26 mouse cellular contexts compared by ENCODE assay signal in the genomic region with DNA sequence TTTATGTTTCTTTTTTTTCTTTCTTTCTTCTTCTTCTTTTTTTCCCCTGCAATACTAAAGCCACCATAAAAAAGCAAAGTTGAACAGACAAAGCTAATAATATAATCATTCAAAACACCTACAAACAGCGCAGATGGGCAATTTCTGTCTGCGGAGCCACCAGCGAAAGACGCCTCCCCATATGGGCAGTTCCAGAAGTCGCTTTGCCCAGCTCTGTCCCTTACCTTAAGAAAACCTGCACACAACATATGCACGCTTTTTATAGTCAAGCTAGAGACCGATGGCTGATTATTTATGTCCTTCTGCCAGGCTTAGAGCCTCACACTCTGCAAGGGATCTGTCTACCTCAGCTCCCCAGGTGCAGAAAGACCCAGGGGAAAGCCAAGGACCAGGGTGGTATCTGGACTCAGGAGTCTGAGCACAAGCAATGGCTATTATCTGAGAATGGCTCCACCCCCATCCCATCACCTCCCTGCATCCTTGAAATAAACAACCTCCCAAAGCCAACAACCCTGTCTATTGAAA.
DNase-seq lines count a peak whose midpoint lies in the region; ATAC-seq lines count a peak whose summit lies in the region.
"Had no signal": no experiment of that assay in that cellular context is flagged by ENCODE, and none has a peak within 500 bp of the region (broad histone marks: within the 10 kb centered on the region; RNA-seq: fewer than 3 reads in every experiment).

No protein-coding gene starts in this region.

- H3K4me3 ChIP-seq in forebrain, embryonic 15.5 days = no peak overlapping the region
- no peak overlapping the region for H3K4me3 ChIP-seq in forebrain, embryonic 13.5 days
- no peak overlapping the region for H3K4me3 ChIP-seq in liver, embryonic 12.5 days
- H3K4me3 ChIP-seq: embryonic facial prominence, embryonic 15.5 days; heart, adult 2 months; heart, embryonic 13.5 days; left cerebral cortex, adult 2 months; limb, embryonic 12.5 days; midbrain, embryonic 10.5 days had no signal

- H3K4me1 ChIP-seq in forebrain, embryonic 15.5 days = peaks cover 8% of the 10 kb centered on the region; the same call in 1 of the 2 replicates
- no peaks in the 10 kb centered on the region for H3K4me1 ChIP-seq in forebrain, embryonic 13.5 days
- no peaks in the 10 kb centered on the region for H3K4me1 ChIP-seq in liver, embryonic 12.5 days
- H3K4me1 ChIP-seq: embryonic facial prominence, embryonic 15.5 days; heart, embryonic 13.5 days; midbrain, embryonic 10.5 days had no signal

- H3K9ac ChIP-seq in forebrain, embryonic 15.5 days (replicated peaks) = no peak overlapping the region
- no peak overlapping the region for H3K9ac ChIP-seq in forebrain, embryonic 13.5 days
- H3K9ac ChIP-seq in liver, embryonic 12.5 days = no peak overlapping the region
- H3K9ac ChIP-seq: embryonic facial prominence, embryonic 15.5 days; heart, embryonic 13.5 days; hindbrain, embryonic 14.5 days; limb, embryonic 12.5 days had no signal

- 0 out of 2 replicates have a peak, but pooled peaks have one; percentile 43 for ATAC-seq in forebrain, embryonic 15.5 days (replicated peaks)
- ATAC-seq in forebrain, embryonic 13.5 days = no peak
- no peak for ATAC-seq in liver, embryonic 12.5 days
- ATAC-seq: inflammation-experienced regulatory T-cells, adult 6 months; midbrain, embryonic 16.5 days had no signal

- 74% methylated on average over 7 of the region's 7 CpGs for WGBS in forebrain, embryonic 15.5 days
- WGBS in forebrain, embryonic 13.5 days = 84% methylated on average over 7 of the region's 7 CpGs
- WGBS in liver, embryonic 12.5 days (ENCODE audit: insufficient replicate concordance) = 79% methylated on average over 7 of the region's 7 CpGs

- peak; percentile 20 for DNase-seq in layer of hippocampus, adult 11-12 months (ENCODE audit: low spot score)
- DNase-seq in layer of hippocampus, postnatal 14 days (ENCODE audit: low spot score in 2 of 2) = no peak
- DNase-seq in right cerebral cortex, adult 18-20 months = peak; percentile 7
- no peak for DNase-seq in right cerebral cortex, postnatal 14 days
- DNase-seq in spleen, postnatal 4 days (ENCODE audit: low spot score in 2 of 2) = no peak
- DNase-seq: adrenal gland, postnatal 10 days; cerebellum, adult 11 months; gastrocnemius, postnatal 25 days; heart, adult 2 months; heart, postnatal 4 days; kidney, adult 18-20 months; kidney, postnatal 4 days; lung, adult 18-20 months; lung, postnatal 10 days had no signal

- H3K27me3 ChIP-seq in forebrain, embryonic 15.5 days = no peaks in the 10 kb centered on the region
- H3K27me3 ChIP-seq in forebrain, embryonic 13.5 days = no peaks in the 10 kb centered on the region
- H3K27me3 ChIP-seq in liver, embryonic 12.5 days (replicated peaks) = no peaks in the 10 kb centered on the region
- H3K27me3 ChIP-seq: embryonic facial prominence, embryonic 15.5 days; heart, embryonic 13.5 days; limb, embryonic 12.5 days had no signal

- H3K4me2 ChIP-seq in forebrain, embryonic 15.5 days (replicated peaks) = no peak overlapping the region
- no peak overlapping the region for H3K4me2 ChIP-seq in forebrain, embryonic 13.5 days
- H3K4me2 ChIP-seq in liver, embryonic 12.5 days = no peak overlapping the region
- H3K4me2 ChIP-seq: embryonic facial prominence, embryonic 15.5 days; heart, embryonic 13.5 days; hindbrain, embryonic 14.5 days; limb, embryonic 12.5 days; liver, embryonic 11.5 days had no signal

- no peaks in the 10 kb centered on the region for H3K36me3 ChIP-seq in forebrain, embryonic 15.5 days
- no peaks in the 10 kb centered on the region for H3K36me3 ChIP-seq in forebrain, embryonic 13.5 days (ENCODE audit: poor library complexity, severe bottlenecking)
- H3K36me3 ChIP-seq in liver, embryonic 12.5 days = no peaks in the 10 kb centered on the region
- H3K36me3 ChIP-seq: embryonic facial prominence, embryonic 15.5 days; heart, embryonic 13.5 days; limb, embryonic 12.5 days; midbrain, embryonic 10.5 days had no signal

- H3K27ac ChIP-seq in forebrain, embryonic 15.5 days (replicated peaks) = peak overlapping the region; percentile 64
- H3K27ac ChIP-seq in forebrain, embryonic 13.5 days = no peak overlapping the region
- no peak overlapping the region for H3K27ac ChIP-seq in liver, embryonic 12.5 days
- H3K27ac ChIP-seq: embryonic facial prominence, embryonic 15.5 days; heart, adult 2 months; heart, embryonic 13.5 days; hindbrain, embryonic 14.5 days; left cerebral cortex, adult 2 months; limb, embryonic 12.5 days; midbrain, embryonic 10.5 days had no signal

- H3K9me3 ChIP-seq in forebrain, embryonic 15.5 days = no peaks in the 10 kb centered on the region
- H3K9me3 ChIP-seq in forebrain, embryonic 13.5 days (replicated peaks) = no peaks in the 10 kb centered on the region
- H3K9me3 ChIP-seq in liver, embryonic 12.5 days (replicated peaks) = 0 out of 2 replicates have a peak, but pooled peaks cover 4% of the 10 kb centered on the region
- H3K9me3 ChIP-seq: embryonic facial prominence, embryonic 15.5 days; heart, embryonic 13.5 days had no signal

Comparison
In these comparisons a context has a peak if more than half of its experiments do, and no peak if none do; other contexts are left out.
1. DNase-seq: peak in layer of hippocampus, adult 11-12 months (single experiment) and right cerebral cortex, adult 18-20 months (single experiment); none in layer of hippocampus, postnatal 14 days (0 of 2), right cerebral cortex, postnatal 14 days (single experiment) and spleen, postnatal 4 days (0 of 2).